In the genomic region with DNA sequence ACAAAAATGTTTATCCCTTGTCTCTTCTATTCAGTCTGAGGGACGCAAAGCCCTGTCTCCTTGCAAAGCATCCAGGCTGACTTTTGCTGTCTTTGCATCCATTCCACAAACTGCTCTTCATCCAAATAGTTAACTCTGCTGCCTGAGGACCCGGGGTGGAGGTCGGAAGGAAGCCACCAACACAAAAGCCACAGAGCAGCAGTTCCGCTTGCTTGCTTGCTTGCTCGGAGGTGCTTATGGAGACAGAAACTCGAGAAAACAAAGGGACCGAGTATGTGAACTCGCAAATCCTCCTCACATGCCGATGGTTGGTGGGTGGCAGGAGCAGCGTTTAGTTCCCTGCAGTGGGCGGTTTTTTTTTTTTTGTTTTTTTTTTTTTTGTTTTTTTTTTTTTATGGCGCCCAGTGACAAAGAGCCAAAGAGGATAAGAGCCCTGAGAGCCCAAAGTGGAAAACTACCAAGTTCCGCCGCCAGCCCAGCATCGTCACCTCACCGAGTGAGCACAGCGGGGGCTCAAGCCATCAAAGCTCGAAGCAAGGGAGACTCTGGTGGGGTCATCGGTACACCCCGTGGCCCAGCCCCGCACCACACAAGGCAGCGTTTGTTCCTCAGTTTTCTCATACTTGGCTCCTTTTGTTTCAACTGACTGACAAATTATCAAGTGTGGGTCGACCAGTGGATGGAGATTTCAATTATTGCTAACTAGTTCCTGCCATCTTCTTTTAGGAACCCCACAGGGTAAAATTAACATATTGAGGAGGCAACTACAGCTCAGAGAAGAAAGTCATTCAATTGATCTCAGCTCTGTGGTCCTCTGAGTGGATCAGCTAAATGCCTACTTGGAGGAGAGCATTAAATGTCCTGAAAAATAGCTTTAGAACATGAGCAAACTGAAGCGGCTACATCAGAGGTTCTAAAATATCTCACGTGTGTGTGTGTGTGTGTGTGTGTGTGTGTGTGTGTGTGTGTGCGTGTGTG, we compare ENCODE assay signal across 9 mouse cellular contexts. TPM values are rescaled to one million over a fixed set of nuclear protein-coding genes. Genes with fewer than 3 reads are reported as not detected.
DNase-seq lines count a peak whose midpoint lies in the region; ATAC-seq and TF ChIP-seq lines count a peak whose summit lies in the region.
"Had no signal": no experiment of that assay in that cellular context is flagged by ENCODE, and none has a peak within 500 bp of the region (broad histone marks: within the 10 kb centered on the region; RNA-seq: fewer than 3 reads in every experiment).

No protein-coding gene starts in this region.

- H3K9ac ChIP-seq in liver, embryonic 11.5 days (ENCODE audit: low read depth, low read length), result peak overlapping the region; percentile 38; the same call in 1 of the 2 replicates
- H3K9ac ChIP-seq in midbrain, postnatal 0 days (replicated peaks; ENCODE audit: low read length, poor library complexity, severe bottlenecking), result peak overlapping the region; percentile 47
- H3K9ac ChIP-seq in stomach, postnatal 0 days (ENCODE audit: low read length), result peak overlapping the region; percentile 58

- H3K4me1 ChIP-seq in heart, embryonic 10.5 days, result peaks cover 37% of the 10 kb centered on the region
- H3K4me1 ChIP-seq in kidney, adult 2 months (ENCODE audit: control insufficient read depth, insufficient read depth, low read length), result peaks cover 2% of the 10 kb centered on the region; the same call in 1 of the 2 replicates
- H3K4me1 ChIP-seq in liver, embryonic 11.5 days (replicated peaks; ENCODE audit: control insufficient read depth, insufficient read depth, low read length), result peaks cover 8% of the 10 kb centered on the region; the same call in 1 of the 2 replicates
- no peaks in the 10 kb centered on the region for H3K4me1 ChIP-seq in midbrain, postnatal 0 days (ENCODE audit: insufficient read depth, low read length)
- H3K4me1 ChIP-seq in stomach, postnatal 0 days (replicated peaks; ENCODE audit: control insufficient read depth, insufficient read depth), result no peaks in the 10 kb centered on the region

- H3K9me3 ChIP-seq in heart, embryonic 10.5 days, result no peaks in the 10 kb centered on the region
- H3K9me3 ChIP-seq in liver, embryonic 11.5 days (ENCODE audit: control insufficient read depth, low read length), result no peaks in the 10 kb centered on the region
- H3K9me3 ChIP-seq in midbrain, postnatal 0 days (ENCODE audit: low read length), result no peaks in the 10 kb centered on the region
- H3K9me3 ChIP-seq in stomach, postnatal 0 days (ENCODE audit: control insufficient read depth, low read length), result no peaks in the 10 kb centered on the region
- H3K9me3 ChIP-seq: G1E had no signal

- H3K36me3 ChIP-seq in heart, embryonic 10.5 days, result no peaks in the 10 kb centered on the region
- H3K36me3 ChIP-seq in kidney, adult 2 months (ENCODE audit: control insufficient read depth, insufficient read depth, low read length), result no peaks in the 10 kb centered on the region
- no peaks in the 10 kb centered on the region for H3K36me3 ChIP-seq in liver, embryonic 11.5 days (ENCODE audit: control insufficient read depth, insufficient read depth, low read length)
- no peaks in the 10 kb centered on the region for H3K36me3 ChIP-seq in midbrain, postnatal 0 days (ENCODE audit: insufficient read depth, low read length)
- no peaks in the 10 kb centered on the region for H3K36me3 ChIP-seq in stomach, postnatal 0 days (ENCODE audit: control insufficient read depth, insufficient read depth, low read length)
- H3K36me3 ChIP-seq: G1E had no signal

- no peaks in the 10 kb centered on the region for H3K27me3 ChIP-seq in heart, embryonic 10.5 days (ENCODE audit: insufficient read depth, poor library complexity, severe bottlenecking)
- H3K27me3 ChIP-seq in kidney, adult 2 months (replicated peaks; ENCODE audit: control insufficient read depth, insufficient read depth, low read length), result no peaks in the 10 kb centered on the region
- no peaks in the 10 kb centered on the region for H3K27me3 ChIP-seq in liver, embryonic 11.5 days (replicated peaks; ENCODE audit: control insufficient read depth, insufficient read depth, low read length)
- no peaks in the 10 kb centered on the region for H3K27me3 ChIP-seq in midbrain, postnatal 0 days (ENCODE audit: insufficient read depth, low read length)
- H3K27me3 ChIP-seq in stomach, postnatal 0 days (ENCODE audit: control insufficient read depth, insufficient read depth, low read length), result no peaks in the 10 kb centered on the region

- DNase-seq in gastrocnemius, postnatal 10 days, result peak; percentile 22
- DNase-seq in gastrocnemius, adult 18-20 months (ENCODE audit: low spot score), result no peak
- peak; percentile 65 for DNase-seq in embryo, embryonic 10.5 days (ENCODE audit: low spot score)
- DNase-seq in heart, embryonic 10.5 days (ENCODE audit: low spot score), result peak; percentile 79
- DNase-seq in kidney, adult 2 months, result peak; percentile 60
- DNase-seq in liver, embryonic 11.5 days (ENCODE audit: low spot score), result peak; percentile 50
- peak; percentile 35 for DNase-seq in midbrain, postnatal 0 days (ENCODE audit: low spot score)
- DNase-seq in stomach, postnatal 0 days (ENCODE audit: low spot score), result no peak

- no peak for TF ChIP-seq EP300 in stomach, postnatal 0 days (optimal IDR thresholded peaks at IDR 0.05)

- TF ChIP-seq CTCF in kidney, adult 2 months (conservative IDR thresholded peaks at IDR 0.05; ENCODE audit: insufficient read depth, insufficient read length, low read depth, low read length), result no peak
- TF ChIP-seq CTCF in midbrain, postnatal 0 days (IDR thresholded peaks at IDR 0.05), result no peak
- TF ChIP-seq CTCF in stomach, postnatal 0 days (IDR thresholded peaks at IDR 0.05; ENCODE audit: low read depth), result no peak

- peak; percentile 11 for TF ChIP-seq POLR2A in kidney, adult 2 months (IDR thresholded peaks at IDR 0.05; ENCODE audit: low read depth, low read length)

- H3K4me2 ChIP-seq in liver, embryonic 11.5 days, result peak overlapping the region; percentile 59
- peak overlapping the region; percentile 59 for H3K4me2 ChIP-seq in midbrain, postnatal 0 days (ENCODE audit: low read depth, low read length, poor library complexity, severe bottlenecking)
- H3K4me2 ChIP-seq in stomach, postnatal 0 days (replicated peaks; ENCODE audit: low read depth), result peak overlapping the region; percentile 50

- WGBS in heart, embryonic 10.5 days, result 9% methylated on average over 26 of the region's 26 CpGs
- WGBS in kidney, adult 2 months, result 10% methylated on average over 26 of the region's 26 CpGs
- 10% methylated on average over 26 of the region's 26 CpGs for WGBS in liver, embryonic 11.5 days
- WGBS in midbrain, postnatal 0 days, result 5% methylated on average over 26 of the region's 26 CpGs
- WGBS in stomach, postnatal 0 days, result 12% methylated on average over 26 of the region's 26 CpGs

- H3K27ac ChIP-seq in heart, embryonic 10.5 days, result peak overlapping the region; percentile 88
- peak overlapping the region; percentile 88 for H3K27ac ChIP-seq in kidney, adult 2 months (ENCODE audit: insufficient read depth, low read depth, low read length)
- no peak overlapping the region for H3K27ac ChIP-seq in liver, embryonic 11.5 days (ENCODE audit: low read depth, low read length)
- peak overlapping the region; percentile 57 for H3K27ac ChIP-seq in midbrain, postnatal 0 days (ENCODE audit: low read depth, low read length)
- peak overlapping the region; percentile 40 for H3K27ac ChIP-seq in stomach, postnatal 0 days (replicated peaks)

- ATAC-seq in liver, embryonic 11.5 days (replicated peaks; ENCODE audit: low FRiP score), result no peak
- ATAC-seq in midbrain, postnatal 0 days (ENCODE audit: low FRiP score), result 0 out of 2 replicates have a peak, but pooled peaks have one; percentile 60
- ATAC-seq in stomach, postnatal 0 days (ENCODE audit: low FRiP score, low TSS enrichment), result no peak

- H3K4me3 ChIP-seq in heart, embryonic 10.5 days, result peak overlapping the region; percentile 52
- peak overlapping the region; percentile 47 for H3K4me3 ChIP-seq in kidney, adult 2 months (ENCODE audit: insufficient read depth, low read depth, low read length)
- H3K4me3 ChIP-seq in liver, embryonic 11.5 days (ENCODE audit: low read depth, low read length), result peak overlapping the region; percentile 20
- H3K4me3 ChIP-seq in midbrain, postnatal 0 days (ENCODE audit: low read depth, low read length), result peak overlapping the region; percentile 34
- peak overlapping the region; percentile 32 for H3K4me3 ChIP-seq in stomach, postnatal 0 days (ENCODE audit: low read depth, low read length)

RNA-seq across cellular contexts. Expression of a gene that starts 38.6 kb away (rescaled TPM):
- 10 to 100 TPM; 19.6 to 24.1 TPM for total RNA-seq in gastrocnemius, postnatal 10 days (2021)
- total RNA-seq in gastrocnemius, adult 18-20 months (2021), result 10 to 100 TPM; 23.2 to 26.7 TPM
- polyA plus RNA-seq in heart, embryonic 10.5 days (2016; fragmentation: Nextera tagmentation; extraction: Ambion mirVana), result 119 and 122 TPM in 2 replicates
- polyA plus RNA-seq in kidney, adult 2 months (2012; rRNA removed), result 99.2 and 129 TPM in 2 replicates
- 88.9 and 97.5 TPM in 2 replicates for polyA plus RNA-seq in liver, embryonic 11.5 days (2014; fragmentation: Nextera tagmentation; extraction: Ambion mirVana)
- total RNA-seq in midbrain, postnatal 0 days (2014; rRNA removed), result 28.2 and 38.7 TPM in 2 replicates
- 148 and 152 TPM in 2 replicates for polyA plus RNA-seq in midbrain, postnatal 0 days (2015; fragmentation: Nextera tagmentation; extraction: Ambion mirVana)
- 86.6 and 91.6 TPM in 2 replicates for polyA plus RNA-seq in stomach, postnatal 0 days (2015; fragmentation: Nextera tagmentation; extraction: Ambion mirVana)

RNA-seq across cellular contexts. Expression of a gene that starts 38.7 kb away (rescaled TPM):
- not detected for total RNA-seq in gastrocnemius, postnatal 10 days (2021)
- not detected for total RNA-seq in gastrocnemius, adult 18-20 months (2021)
- 0.21 TPM in 1 of 2 replicates, not detected in the other for polyA plus RNA-seq in heart, embryonic 10.5 days (2016; fragmentation: Nextera tagmentation; extraction: Ambion mirVana)
- polyA plus RNA-seq in kidney, adult 2 months (2012; rRNA removed), result 0.16 TPM in 1 of 2 replicates, not detected in the other
- polyA plus RNA-seq in liver, embryonic 11.5 days (2014; fragmentation: Nextera tagmentation; extraction: Ambion mirVana), result 0.15 TPM in 1 of 2 replicates, not detected in the other
- total RNA-seq in midbrain, postnatal 0 days (2014; rRNA removed), result not detected in 2 replicates
- 0.82 and 0.99 TPM in 2 replicates for polyA plus RNA-seq in midbrain, postnatal 0 days (2015; fragmentation: Nextera tagmentation; extraction: Ambion mirVana)
- polyA plus RNA-seq in stomach, postnatal 0 days (2015; fragmentation: Nextera tagmentation; extraction: Ambion mirVana), result 0.08 and 0.17 TPM in 2 replicates
- total RNA-seq: G1E had no signal

RNA-seq across cellular contexts. Expression of a gene that starts 38.7 kb away (rescaled TPM):
- total RNA-seq in gastrocnemius, postnatal 10 days (2021), result 1 to 10 TPM; 3.8 to 4.1 TPM
- 1 to 10 TPM; 2.2 to 4.1 TPM for total RNA-seq in gastrocnemius, adult 18-20 months (2021)
- 6.0 and 7.0 TPM in 2 replicates for polyA plus RNA-seq in heart, embryonic 10.5 days (2016; fragmentation: Nextera tagmentation; extraction: Ambion mirVana)
- polyA plus RNA-seq in kidney, adult 2 months (2012; rRNA removed), result 17.1 and 17.6 TPM in 2 replicates
- polyA plus RNA-seq in liver, embryonic 11.5 days (2014; fragmentation: Nextera tagmentation; extraction: Ambion mirVana), result 5.6 and 5.9 TPM in 2 replicates
- 40.0 and 50.1 TPM in 2 replicates for total RNA-seq in midbrain, postnatal 0 days (2014; rRNA removed)
- 10.3 and 12.0 TPM in 2 replicates for polyA plus RNA-seq in midbrain, postnatal 0 days (2015; fragmentation: Nextera tagmentation; extraction: Ambion mirVana)
- 1.7 and 1.9 TPM in 2 replicates for polyA plus RNA-seq in stomach, postnatal 0 days (2015; fragmentation: Nextera tagmentation; extraction: Ambion mirVana)

Comparison
In these comparisons a context has a peak if more than half of its experiments do, and no peak if none do; other contexts are left out.
1. DNase-seq: peak in gastrocnemius, postnatal 10 days (single experiment), embryo, embryonic 10.5 days (single experiment), heart, embryonic 10.5 days (single experiment), kidney, adult 2 months (single experiment), liver, embryonic 11.5 days (single experiment) and midbrain, postnatal 0 days (single experiment); none in gastrocnemius, adult 18-20 months (single experiment) and stomach, postnatal 0 days (single experiment).
2. Peak in every context shown above with its lines, with median percentiles within 50 percentile points of each other: H3K4me3 ChIP-seq, H3K4me2 ChIP-seq and H3K9ac ChIP-seq.